Mouse (Mus musculus): ENCODE data around the gene Lbh.

- TF ChIP-seq POLR2A (IDR thresholded peaks at IDR 0.05; ENCODE audit: borderline replicate concordance, extremely low read depth, insufficient read depth, insufficient read length, poor library complexity, severe bottlenecking), result no peak
- TF ChIP-seq CTCF (IDR thresholded peaks at IDR 0.05; ENCODE audit: borderline replicate concordance, extremely low read depth, insufficient read depth, insufficient read length), result no peak
These were observed 8.9 kb downstream of the Lbh start for GRCm38 (mm10) chr17:72926994-72927393.
